Mouse (Mus musculus): Measurements from ENCODE around the gene Cyp2c68. TPM values are rescaled to one million over a fixed set of nuclear protein-coding genes. Genes with fewer than 3 reads are reported as not detected.

The Cyp2c68 gene
- total RNA-seq (2023; ENCODE audit: inconsistent age): not detected in 4 replicates

DNA sequence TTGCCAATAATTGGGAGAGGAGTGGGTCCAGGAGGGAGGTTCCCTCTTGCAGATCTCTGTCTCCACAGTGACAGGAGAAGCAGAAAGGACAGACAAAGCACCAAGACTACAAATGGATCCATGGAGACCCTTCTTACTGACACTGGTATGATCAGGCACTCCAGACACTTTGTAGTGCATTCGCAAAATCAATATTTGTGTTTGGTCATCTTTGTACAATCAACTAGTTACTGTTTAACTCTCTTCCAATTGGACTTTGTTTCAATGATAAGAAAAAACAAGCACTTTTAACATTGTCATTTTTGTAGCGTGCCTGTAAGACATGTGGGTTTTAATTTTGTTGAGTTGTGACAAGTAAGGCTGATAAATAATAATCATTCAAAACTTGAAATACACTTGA lies at the start of gene Cyp2c68:
Cyp2c68 (minus strand) TSS at position 135 of the 400 bp plus-strand sequence.

DNA sequence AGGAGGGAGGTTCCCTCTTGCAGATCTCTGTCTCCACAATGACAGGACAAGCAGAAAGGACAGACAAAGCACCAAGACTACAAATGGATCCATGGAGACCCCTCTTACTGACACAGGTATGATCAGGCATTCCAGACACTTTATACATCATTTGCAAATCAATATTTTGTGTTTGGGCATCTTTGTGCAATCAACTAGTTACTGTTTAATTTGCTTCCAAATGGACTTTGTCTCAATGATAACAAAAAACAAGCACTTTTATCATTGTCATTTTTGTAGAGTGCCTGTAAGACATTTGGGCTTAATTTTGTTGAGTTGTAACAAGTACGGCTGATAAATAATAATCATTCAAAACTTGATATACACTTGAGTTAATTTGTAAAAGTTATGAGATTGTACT lies 91.9 kb downstream of the Cyp2c68 start, which contains the start of gene Cyp2c67:
Cyp2c67 (minus strand) TSS at position 114 of the 400 bp plus-strand sequence.

Other genes starting within 250 kb of the Cyp2c68 start
- not detected in 4 replicates for gene Cyp2c39, start 230.2 kb downstream of the Cyp2c68 start, total RNA-seq (2023; ENCODE audit: inconsistent age)
- not detected in 4 replicates for gene Cyp2c67, start 92.0 kb downstream of the Cyp2c68 start, total RNA-seq (2023; ENCODE audit: inconsistent age)
- gene Cyp2c40, start 71.8 kb upstream of the Cyp2c68 start, total RNA-seq (2023; ENCODE audit: inconsistent age): not detected in 4 replicates
- not detected in 4 replicates for gene Cyp2c69, start 145.7 kb upstream of the Cyp2c68 start, total RNA-seq (2023; ENCODE audit: inconsistent age)